Mouse (Mus musculus) liver, embryonic 14.5 days (tissue): ENCODE results near the gene Plg. TPM values are rescaled to one million over a fixed set of nuclear protein-coding genes. Genes with fewer than 3 reads are reported as not detected.

ENCODE experiments used
- ATAC-seq: fragments of 200-750 bp; cut with Nextera tagmentation; 2 replicates; pipeline ENCODE4 v1.8.0; 2017; ENCODE audit warnings: moderate number of reproducible peaks, mild to moderate bottlenecking, moderate library complexity; ENCODE audit not compliant: insufficient read depth
- DNase-seq, 3 experiments: peaks; one replicate each; pipeline ENCODE4 v3.0.0-alpha.2; 2012 to 2013; ENCODE audit warnings: low read depth in 3 of 3, low spot score in 3 of 3
- H3K27ac ChIP-seq: fragments of 300-500 bp; sonication (generic); 2 replicates; pipeline ENCODE4 v1.5.1; 2014; ENCODE audit warnings: moderate library complexity, mild to moderate bottlenecking, control low read depth, inconsistent platforms
- H3K27me3 ChIP-seq: fragments of 300-500 bp; sonication (generic); 2 replicates; pipeline ENCODE4 v1.6.1; 2014; ENCODE audit warnings: mild to moderate bottlenecking, low read length, moderate library complexity; ENCODE audit not compliant: control insufficient read depth, insufficient read depth
- H3K36me3 ChIP-seq: fragments of 300-500 bp; sonication (generic); replicated peaks from 2 replicates; pipeline ENCODE4 v1.6.1; 2014; ENCODE audit warnings: low read depth; ENCODE audit not compliant: control insufficient read depth, insufficient read depth
- H3K4me1 ChIP-seq, 2 experiments: fragments of 200-500 bp in 1 of 2; fragments of 300-500 bp in 1 of 2; sonication (generic) in 1 of 2; replicated peaks; 2 replicates each; pipeline ENCODE4 v1.6.1; 2012 to 2014; ENCODE audit warnings: antibody characterized with exemption in 1 of 2, inconsistent platforms in 1 of 2, low read length in 1 of 2; ENCODE audit not compliant: control insufficient read depth in 2 of 2, insufficient read depth in 2 of 2
- H3K4me2 ChIP-seq: fragments of 300-500 bp; sonication (generic); 2 replicates; pipeline ENCODE4 v1.6.1; 2014; ENCODE audit warnings: low read depth, mild to moderate bottlenecking, control low read depth, moderate library complexity
- H3K4me3 ChIP-seq, 2 experiments: fragments of 200-500 bp in 1 of 2; fragments of 300-500 bp in 1 of 2; sonication (generic) in 1 of 2; 2 replicates each; pipeline ENCODE4 v1.5.1; 2012 to 2014; ENCODE audit warnings: low read depth in 2 of 2, low read length in 2 of 2, mild to moderate bottlenecking in 2 of 2, control low read depth in 1 of 2, inconsistent platforms in 1 of 2, moderate library complexity in 1 of 2; ENCODE audit not compliant: insufficient read depth in 1 of 2
- H3K9ac ChIP-seq: fragments of 300-500 bp; sonication (generic); replicated peaks from 2 replicates; pipeline ENCODE4 v1.6.1; 2014; ENCODE audit warnings: mild to moderate bottlenecking, control low read depth, moderate library complexity
- H3K9me3 ChIP-seq: fragments of 300-500 bp; sonication (generic); 2 replicates; pipeline ENCODE4 v1.6.1; 2016; ENCODE audit warnings: low read length, mixed read lengths; ENCODE audit not compliant: control insufficient read depth
- CTCF ChIP-seq: IDR thresholded peaks from 2 replicates; pipeline ENCODE4 v1.5.1; 2016; ENCODE audit warnings: antibody characterized with exemption, low read depth, control low read depth
- EP300 ChIP-seq: IDR thresholded peaks from 2 replicates; pipeline ENCODE4 v1.6.1; 2016; ENCODE audit warnings: antibody characterized with exemption, low read depth
- WGBS: fragments of 180-500 bp; shearing (Covaris S2); extraction: QIAGEN DNeasy Blood & Tissue Kit; methylation state at CpG from one replicate; pipeline ENCODE4 v1.1.7; 2014; ENCODE audit not compliant: insufficient replicate concordance; 5-methylcytosine and 5-hydroxymethylcytosine counted together
- polyA plus RNA-seq, 2 experiments: library from polyadenylated mRNA; depleted of rRNA in 1 of 2; stranded (reverse) in 1 of 2; unstranded in 1 of 2; fragments of >200 nt; fragmentation: Nextera tagmentation in 1 of 2; extraction: Ambion mirVana in 1 of 2; gene quantifications; 2 replicates each; pipeline versions ENCODE4 v1.2.1 to v1.2.3; 2012 to 2014

Plg gene
- polyA plus RNA-seq, 2 experiments = 200 to 202 TPM

DNA sequence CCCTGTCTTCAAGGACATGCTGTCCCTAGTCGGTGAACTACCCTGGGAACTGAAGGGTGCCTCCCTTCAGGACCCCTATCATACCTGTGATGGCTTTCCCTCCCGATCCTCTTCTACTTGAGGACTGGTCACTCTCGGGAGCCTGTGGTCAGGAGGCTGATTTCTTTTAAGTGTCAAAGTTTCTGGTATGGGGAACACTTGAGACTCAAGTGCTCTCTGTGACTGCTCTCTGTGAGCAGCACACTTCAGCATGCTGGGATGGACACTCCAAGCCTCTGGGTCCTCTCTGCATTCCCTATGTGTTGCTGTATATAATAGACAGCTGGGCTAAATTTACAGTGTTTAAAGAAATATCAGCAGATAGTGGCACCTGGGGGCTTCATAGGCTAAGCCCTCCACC is 89.2 kb downstream of the Plg start:
- H3K4me1 ChIP-seq = peaks cover 0 to 3% of the 10 kb centered on the region in 2 experiments; a peak in 2 of 4 replicates
- no peaks in the 10 kb centered on the region for H3K9me3 ChIP-seq
- H3K4me3 ChIP-seq = no peak overlapping the region
- no peak overlapping the region for H3K4me2 ChIP-seq
- H3K36me3 ChIP-seq = no peaks in the 10 kb centered on the region
- H3K27ac ChIP-seq = no peak overlapping the region
- H3K9ac ChIP-seq = no peak overlapping the region
- ATAC-seq = no peak
- no peaks in the 10 kb centered on the region for H3K27me3 ChIP-seq
- TF ChIP-seq CTCF = no peak
- no peak for TF ChIP-seq EP300
- WGBS = 58% methylated on average over 3 of the region's 3 CpGs
- no peak for DNase-seq

DNA sequence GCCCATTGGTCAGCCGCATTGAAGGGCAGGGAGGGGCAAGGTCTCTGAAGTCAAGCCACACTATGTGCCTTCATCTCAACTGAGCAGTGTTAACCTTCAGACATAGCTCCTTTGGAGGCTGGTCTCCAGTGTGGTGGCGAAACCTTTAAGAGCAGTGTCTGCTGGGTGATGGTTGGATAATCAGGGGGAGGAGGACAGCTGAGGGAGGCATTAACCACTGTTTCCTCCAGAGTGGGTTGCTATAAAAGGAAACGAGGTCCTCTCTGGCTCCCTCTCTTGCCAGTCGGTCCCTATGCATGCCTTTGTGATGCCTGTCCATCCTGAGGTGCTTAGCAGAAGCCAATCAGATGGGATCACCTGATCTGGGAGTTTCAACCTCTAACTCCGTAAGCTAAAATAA is 90.3 kb downstream of the Plg start:
- H3K36me3 ChIP-seq = no peaks in the 10 kb centered on the region
- WGBS = 40% methylated on average over 5 of the region's 5 CpGs

More for the DNA sequence above, 90.3 kb downstream of the Plg start:
- H3K9me3 ChIP-seq = no peaks in the 10 kb centered on the region
- no peak for TF ChIP-seq CTCF
- TF ChIP-seq EP300 = no peak
- no peak overlapping the region for H3K9ac ChIP-seq
- no peak overlapping the region for H3K4me3 ChIP-seq
- H3K4me1 ChIP-seq = peaks cover 0 to 3% of the 10 kb centered on the region in 2 experiments; a peak in 2 of 4 replicates
- ATAC-seq = no peak
- H3K4me2 ChIP-seq = no peak overlapping the region
- no peak overlapping the region for H3K27ac ChIP-seq
- DNase-seq = no peak
- H3K27me3 ChIP-seq = no peaks in the 10 kb centered on the region

Other genes with a start within 250 kb of the Plg start
- 2.8 and 5.0 TPM in 2 replicates for gene Map3k4, start 59.8 kb upstream of the Plg start, polyA plus RNA-seq (2012; rRNA removed)
- gene Map3k4, start 59.8 kb upstream of the Plg start, polyA plus RNA-seq (2014; fragmentation: Nextera tagmentation; extraction: Ambion mirVana) = 9.6 and 11.8 TPM in 2 replicates
- gene Slc22a3, start 129.1 kb downstream of the Plg start, polyA plus RNA-seq (2012; rRNA removed) = 0.53 and 0.97 TPM in 2 replicates
- 0.56 and 0.78 TPM in 2 replicates for gene Slc22a3, start 129.1 kb downstream of the Plg start, polyA plus RNA-seq (2014; fragmentation: Nextera tagmentation; extraction: Ambion mirVana)
- gene Slc22a2, start 205.5 kb downstream of the Plg start, polyA plus RNA-seq (2012; rRNA removed) = 0.03 TPM in 1 of 2 replicates, not detected in the other
- not detected in 2 replicates for gene Slc22a2, start 205.5 kb downstream of the Plg start, polyA plus RNA-seq (2014; fragmentation: Nextera tagmentation; extraction: Ambion mirVana)